Mouse (Mus musculus) liver, postnatal 0 days (tissue): ENCODE results near the gene Arhgap15.

ENCODE experiments used
- CTCF ChIP-seq: sonication (generic); IDR thresholded peaks from 2 replicates; pipeline ENCODE4 v1.5.1; 2016; ENCODE audit warnings: antibody characterized with exemption, low read depth
- EP300 ChIP-seq: IDR thresholded peaks from 2 replicates; pipeline ENCODE4 v1.6.1; 2016; ENCODE audit warnings: antibody characterized with exemption, low read depth, mild to moderate bottlenecking

GRCm38 (mm10) chr2:44017405-44018026 lies 268.9 kb downstream of the Arhgap15 start:
- TF ChIP-seq CTCF (no peak), EP300 (no peak)
